8 mouse cellular contexts compared by ENCODE assay signal in the genomic region with DNA sequence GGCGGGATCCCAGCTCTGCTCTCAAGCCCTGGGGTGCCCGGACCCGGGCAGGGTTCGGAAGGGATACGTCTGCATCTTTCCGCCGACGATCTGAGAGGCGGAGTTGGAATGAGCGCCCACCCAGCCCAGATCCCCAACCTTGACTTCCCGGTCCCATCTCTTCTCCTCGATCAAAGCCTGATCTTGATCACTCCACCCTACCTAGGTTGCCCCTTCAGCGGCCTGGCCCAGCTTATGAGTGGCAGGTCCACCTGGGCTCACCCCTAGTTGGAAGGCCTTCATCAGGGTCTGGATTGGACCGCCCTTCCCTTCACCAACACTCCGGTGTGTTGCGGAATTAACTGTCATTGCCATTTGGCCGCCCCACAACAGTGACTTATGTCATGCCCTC. TPM values are rescaled to one million over a fixed set of nuclear protein-coding genes. Genes with fewer than 3 reads are reported as not detected.
DNase-seq lines count a peak whose midpoint lies in the region; ATAC-seq lines count a peak whose summit lies in the region.

A gene (minus strand): TSS at position 258 of the 391 bp plus-strand sequence.

- H3K27me3 ChIP-seq in heart, embryonic 14.5 days (ENCODE audit: control insufficient read depth, insufficient read depth, low read length), result peaks cover 48% of the 10 kb centered on the region
- peaks cover 38% of the 10 kb centered on the region for H3K27me3 ChIP-seq in embryonic facial prominence, embryonic 12.5 days
- no peaks in the 10 kb centered on the region for H3K27me3 ChIP-seq in midbrain, embryonic 16.5 days (ENCODE audit: control insufficient read depth, insufficient read depth, low read depth, low read length)

- peaks cover 5 to 6% of the 10 kb centered on the region in 2 experiments; a peak in 2 of 4 replicates for H3K4me1 ChIP-seq in heart, embryonic 14.5 days (ENCODE audit: control insufficient read depth in 2 of 2, insufficient read depth in 2 of 2, low read length in 2 of 2)
- H3K4me1 ChIP-seq in embryonic facial prominence, embryonic 12.5 days, result peaks cover 23% of the 10 kb centered on the region; the same call in 1 of the 2 replicates
- H3K4me1 ChIP-seq in midbrain, embryonic 16.5 days (ENCODE audit: control insufficient read depth, insufficient read depth, low read length), result peaks cover 33% of the 10 kb centered on the region

- no peaks in the 10 kb centered on the region for H3K36me3 ChIP-seq in heart, embryonic 14.5 days (ENCODE audit: control insufficient read depth, insufficient read depth, low read length)
- no peaks in the 10 kb centered on the region for H3K36me3 ChIP-seq in embryonic facial prominence, embryonic 12.5 days
- no peaks in the 10 kb centered on the region for H3K36me3 ChIP-seq in midbrain, embryonic 16.5 days (ENCODE audit: control insufficient read depth, insufficient read depth, low read length)

- ATAC-seq in heart, embryonic 14.5 days (ENCODE audit: insufficient number of reproducible peaks, insufficient read depth, low FRiP score, low read depth), result no peak
- ATAC-seq in embryonic facial prominence, embryonic 12.5 days (ENCODE audit: insufficient number of reproducible peaks, insufficient read depth, low FRiP score, low TSS enrichment), result 0 out of 2 replicates have a peak, but pooled peaks have one; percentile 8
- peak; percentile 47; the same call in 1 of the 2 replicates for ATAC-seq in midbrain, embryonic 16.5 days

- no peak for DNase-seq in heart, adult 9 months (ENCODE audit: low spot score in 2 of 2)
- peak; percentile 55 for DNase-seq in R1 (ENCODE audit: low read depth, low spot score)
- DNase-seq in layer of hippocampus, postnatal 36 days, result no peak
- DNase-seq in T-cell, adult 2 months (ENCODE audit: low spot score), result no peak
- no peak for DNase-seq in adrenal gland, adult 8-10 months

- no peak within 1 kb of the TSS for H3K27ac ChIP-seq in heart, embryonic 14.5 days (replicated peaks in 1 of 2; ENCODE audit: control insufficient read depth in 1 of 2, insufficient read depth in 1 of 2, low read depth in 2 of 2, low read length in 2 of 2)
- 0 out of 2 replicates have a peak within 1 kb of the TSS, but pooled peaks have one; percentile 17 for H3K27ac ChIP-seq in embryonic facial prominence, embryonic 12.5 days
- H3K27ac ChIP-seq in midbrain, embryonic 16.5 days (ENCODE audit: low read length), result peak within 1 kb of the TSS; percentile 86

- WGBS in heart, embryonic 14.5 days, result 2% methylated on average over 17 of the region's 17 CpGs
- 2% methylated on average over 14 of the region's 17 CpGs for WGBS in embryonic facial prominence, embryonic 12.5 days
- WGBS in midbrain, embryonic 16.5 days, result 3% methylated on average over 16 of the region's 17 CpGs

- no peaks in the 10 kb centered on the region for H3K9me3 ChIP-seq in heart, embryonic 14.5 days (ENCODE audit: control insufficient read depth, low read length)
- no peaks in the 10 kb centered on the region for H3K9me3 ChIP-seq in embryonic facial prominence, embryonic 12.5 days
- H3K9me3 ChIP-seq in midbrain, embryonic 16.5 days (replicated peaks; ENCODE audit: control insufficient read depth, low read length, poor library complexity, severe bottlenecking), result no peaks in the 10 kb centered on the region

- H3K4me2 ChIP-seq in heart, embryonic 14.5 days (ENCODE audit: low read length), result peak within 1 kb of the TSS; percentile 99
- H3K4me2 ChIP-seq in embryonic facial prominence, embryonic 12.5 days (replicated peaks), result peak within 1 kb of the TSS; percentile 90
- peak within 1 kb of the TSS; percentile 82 for H3K4me2 ChIP-seq in midbrain, embryonic 16.5 days (ENCODE audit: low read length)

- peak within 1 kb of the TSS; percentile 81 for H3K9ac ChIP-seq in heart, embryonic 14.5 days (ENCODE audit: low read length)
- H3K9ac ChIP-seq in embryonic facial prominence, embryonic 12.5 days, result peak within 1 kb of the TSS; percentile 82
- H3K9ac ChIP-seq in midbrain, embryonic 16.5 days (ENCODE audit: low read depth, low read length), result peak within 1 kb of the TSS; percentile 76

- peak within 1 kb of the TSS; percentile 73 to 76 for H3K4me3 ChIP-seq in heart, embryonic 14.5 days (ENCODE audit: control insufficient read depth in 1 of 2, insufficient read depth in 1 of 2, low read depth in 1 of 2, low read length in 2 of 2)
- peak within 1 kb of the TSS; percentile 70 for H3K4me3 ChIP-seq in embryonic facial prominence, embryonic 12.5 days
- H3K4me3 ChIP-seq in midbrain, embryonic 16.5 days (ENCODE audit: low read depth, low read length), result peak within 1 kb of the TSS; percentile 80

RNA-seq across cellular contexts. Expression of the gene that starts here (rescaled TPM):
- 1.8 and 2.0 TPM in 2 replicates for polyA plus RNA-seq in heart, embryonic 14.5 days (2014; fragmentation: Nextera tagmentation; extraction: Ambion mirVana)
- 25.5 and 26.6 TPM in 2 replicates for polyA plus RNA-seq in embryonic facial prominence, embryonic 12.5 days (2016; fragmentation: Nextera tagmentation; extraction: Ambion mirVana)
- total RNA-seq in layer of hippocampus, postnatal 36 days (2021), result 100 to 1,000 TPM; 182 to 188 TPM
- polyA plus RNA-seq in midbrain, embryonic 16.5 days (2015; fragmentation: Nextera tagmentation; extraction: Ambion mirVana), result 52.1 and 53.8 TPM in 2 replicates
- total RNA-seq in adrenal gland, adult 8-10 months (2022), result 1 to 10 TPM; 4.0 to 6.5 (median 4.6) TPM

Comparison
In these comparisons a context has a peak if more than half of its experiments do, and no peak if none do; other contexts are left out.
1. RNA of the gene that starts here (total RNA-seq): 182 to 188 TPM in layer of hippocampus, postnatal 36 days; 4.0 to 6.5 TPM in adrenal gland, adult 8-10 months; every median in the first group is over 10 times any median in the second.
2. H3K27ac ChIP-seq: peak in embryonic facial prominence, embryonic 12.5 days (single experiment) and midbrain, embryonic 16.5 days (single experiment); none in heart, embryonic 14.5 days (0 of 2).
3. Peak in every context shown above with its lines, with median percentiles within 50 percentile points of each other: H3K4me2 ChIP-seq, H3K4me3 ChIP-seq and H3K9ac ChIP-seq.